Mouse (Mus musculus): Measurements from ENCODE around the gene Ric8b.

Ric8b gene

GRCm38 (mm10) chr10:85054876-85055275, 137.5 kb downstream of the Ric8b start:
- no peak for DNase-seq (ENCODE audit: low spot score in 2 of 2)

Measured in urinary bladder, postnatal 4 days (tissue).